Mouse (Mus musculus): ENCODE data around the gene Skap2.

The Skap2 gene

DNA sequence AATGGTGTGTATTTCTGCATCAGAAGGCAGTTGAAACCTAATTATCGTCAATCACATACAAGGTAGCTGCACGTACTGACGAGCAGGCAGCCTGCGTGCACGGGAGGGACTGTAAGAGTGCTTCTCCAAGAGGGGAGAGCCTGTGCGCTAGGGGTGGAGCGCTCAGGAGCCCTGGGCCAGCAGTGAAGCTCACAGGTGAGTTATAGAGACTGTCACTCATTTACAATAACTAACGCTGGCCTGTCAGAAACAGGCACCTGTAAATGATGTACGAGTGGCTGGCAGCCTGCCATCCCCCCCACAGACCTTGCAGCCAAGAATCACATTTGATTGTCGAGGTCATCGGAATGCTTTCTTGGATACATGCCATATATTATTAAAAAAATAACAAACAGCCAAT, 168.2 kb downstream of the Skap2 start:
- no peak for DNase-seq (ENCODE audit: low spot score in 2 of 2)

DNA sequence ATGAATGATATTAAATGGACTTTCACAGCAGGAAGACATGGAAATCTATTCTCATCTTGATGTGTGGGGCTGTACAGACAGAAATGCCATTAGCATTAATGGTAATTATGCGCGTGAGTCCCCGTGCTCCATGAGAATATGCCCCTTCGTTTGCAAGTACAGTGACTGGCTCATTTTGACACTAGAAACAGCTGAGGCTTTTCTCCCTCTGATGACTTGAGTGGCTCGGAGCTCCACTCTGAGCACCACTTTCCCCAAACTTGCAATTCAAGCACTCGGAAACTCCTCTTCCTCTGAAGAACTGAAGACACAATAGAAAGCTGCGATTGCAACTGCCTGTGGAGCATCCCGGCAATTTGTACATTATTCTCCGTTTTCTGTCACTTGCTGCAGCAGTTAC, 169.3 kb downstream of the Skap2 start:
- DNase-seq (ENCODE audit: low spot score in 2 of 2) = no peak

DNA sequence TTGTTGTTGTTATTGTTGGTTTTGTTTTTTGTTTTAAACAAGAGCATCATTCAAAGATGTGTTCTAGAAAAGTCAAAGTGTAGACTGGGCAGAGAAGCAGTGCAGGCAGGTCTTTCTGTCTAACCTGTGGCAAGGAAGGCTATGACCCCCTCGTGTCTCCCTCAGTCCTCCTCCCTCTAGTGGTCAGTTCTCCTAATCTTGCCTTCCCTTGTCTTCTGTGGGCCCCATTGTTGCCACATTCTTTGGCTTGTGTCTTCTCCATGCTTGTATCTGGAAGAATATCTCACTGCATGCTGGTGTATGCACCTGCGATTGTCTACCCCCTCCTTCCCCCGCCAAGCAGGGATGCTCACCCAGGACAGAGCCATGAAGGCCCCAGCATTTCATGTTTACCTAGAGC, 174.2 kb downstream of the Skap2 start:
- no peak for DNase-seq (ENCODE audit: low spot score in 2 of 2)

DNA sequence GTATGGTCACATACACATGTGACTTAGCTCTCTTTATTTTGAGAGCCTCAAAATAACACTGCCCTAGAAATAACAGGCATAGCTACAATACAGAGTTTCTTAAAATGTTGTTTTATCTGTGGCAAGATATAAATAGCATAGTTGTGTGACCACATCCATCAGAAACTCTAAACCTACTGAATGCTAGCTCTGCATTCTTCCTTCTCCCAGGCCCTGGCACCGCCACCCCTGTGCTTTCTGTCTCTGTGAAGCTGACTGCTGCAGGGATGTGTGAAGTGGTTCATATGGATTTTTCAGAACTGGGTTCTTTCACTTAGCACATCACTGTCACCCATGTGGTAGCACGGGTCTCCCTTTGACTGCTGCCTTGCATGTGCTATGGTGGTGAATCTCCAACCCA, 179.0 kb downstream of the Skap2 start:
- DNase-seq (ENCODE audit: low spot score in 2 of 2) = no peak

DNA sequence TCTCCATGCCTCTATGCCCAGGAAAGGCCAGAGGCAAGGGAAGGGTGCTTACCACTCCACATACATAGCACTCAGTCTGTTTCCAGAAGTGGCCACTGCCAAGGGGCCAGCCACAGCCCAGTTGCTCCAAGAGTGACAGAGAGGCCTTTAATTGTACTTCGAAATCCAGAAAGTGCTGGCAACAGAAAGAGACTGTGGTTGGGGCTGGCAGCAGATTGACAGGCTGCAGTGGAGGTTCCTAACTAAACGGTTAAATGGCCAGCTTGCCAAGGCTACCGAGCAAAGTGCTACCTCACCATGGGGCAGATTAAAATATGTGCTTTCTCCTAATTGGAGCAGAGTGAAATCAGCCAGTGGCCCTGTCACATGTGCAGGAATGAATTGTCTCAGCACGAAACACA, 186.7 kb downstream of the Skap2 start:
- no peak for DNase-seq (ENCODE audit: low spot score in 2 of 2)

DNA sequence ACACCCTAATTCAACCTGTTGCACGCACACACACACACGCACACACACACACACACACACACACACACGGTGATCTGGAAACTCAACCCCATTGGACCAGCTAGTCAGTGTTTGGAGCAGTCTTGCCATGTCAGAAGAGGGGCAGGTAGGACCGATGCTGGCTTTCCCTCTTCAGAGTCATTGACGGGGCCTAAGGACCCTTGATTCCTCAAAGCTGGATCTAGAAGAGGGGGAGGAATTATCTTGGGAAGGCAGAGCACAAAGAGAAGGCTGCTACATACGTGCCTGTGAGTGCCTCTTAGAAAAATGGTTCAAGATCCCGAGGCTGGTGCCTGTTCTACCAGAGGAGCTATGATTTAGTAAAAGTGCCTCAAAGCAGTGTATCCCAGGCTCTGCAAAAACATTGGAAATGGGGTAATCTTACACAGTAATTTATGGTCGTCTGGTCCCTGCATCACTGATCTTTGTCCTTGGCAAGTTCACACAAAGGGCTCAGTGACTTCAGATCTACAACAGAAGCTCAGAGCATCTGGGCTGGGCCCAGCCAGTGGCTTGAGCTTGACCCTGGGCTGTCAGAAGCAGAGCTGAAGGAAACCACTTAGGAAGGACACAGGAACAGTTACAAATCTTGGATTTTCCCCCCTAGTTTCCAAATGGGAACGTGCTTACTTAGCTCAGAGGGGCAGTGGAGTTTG, 188.1 kb downstream of the Skap2 start:
- DNase-seq (ENCODE audit: low spot score in 2 of 2) = no peak

DNA sequence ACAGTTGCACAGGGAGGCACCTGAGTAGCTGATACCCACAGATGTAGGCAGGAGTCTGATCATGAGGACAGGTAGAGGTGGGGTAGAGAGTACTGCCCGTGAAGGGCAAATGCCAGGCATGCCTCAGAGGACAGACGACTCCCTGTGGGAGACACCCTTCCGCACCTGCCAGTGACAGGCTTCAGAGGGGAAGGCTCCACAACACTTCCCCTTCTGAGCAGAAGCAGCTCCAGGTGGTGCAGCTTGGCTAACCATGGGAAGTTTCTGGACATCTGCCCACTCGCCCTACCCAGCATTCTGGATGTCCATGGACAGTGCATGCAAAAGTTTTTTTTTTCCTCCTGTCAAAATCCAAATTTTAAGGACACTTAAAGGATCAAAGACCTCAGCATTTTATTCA, 190.3 kb downstream of the Skap2 start:
- no peak for DNase-seq (ENCODE audit: low spot score in 2 of 2)

DNA sequence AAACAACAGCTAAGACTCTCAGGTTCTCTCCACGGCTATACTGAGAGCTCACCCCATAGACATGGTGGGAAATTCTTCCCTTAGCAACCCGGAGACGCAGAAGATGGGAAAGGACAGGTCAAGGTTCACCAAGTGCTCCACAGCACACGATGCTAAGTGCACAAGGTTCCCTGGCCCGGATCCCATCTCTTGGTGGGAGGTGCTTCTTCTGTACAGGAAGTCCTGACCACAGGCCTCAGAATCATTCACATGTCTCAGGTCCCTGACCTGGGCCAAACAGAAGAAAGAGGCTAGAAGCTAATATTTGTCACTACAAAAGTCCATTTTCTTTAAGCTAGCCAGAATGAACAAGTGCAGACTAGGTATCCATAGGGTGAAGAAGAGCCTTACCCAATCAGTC, 191.5 kb downstream of the Skap2 start:
- DNase-seq (ENCODE audit: low spot score in 2 of 2) = no peak

DNA sequence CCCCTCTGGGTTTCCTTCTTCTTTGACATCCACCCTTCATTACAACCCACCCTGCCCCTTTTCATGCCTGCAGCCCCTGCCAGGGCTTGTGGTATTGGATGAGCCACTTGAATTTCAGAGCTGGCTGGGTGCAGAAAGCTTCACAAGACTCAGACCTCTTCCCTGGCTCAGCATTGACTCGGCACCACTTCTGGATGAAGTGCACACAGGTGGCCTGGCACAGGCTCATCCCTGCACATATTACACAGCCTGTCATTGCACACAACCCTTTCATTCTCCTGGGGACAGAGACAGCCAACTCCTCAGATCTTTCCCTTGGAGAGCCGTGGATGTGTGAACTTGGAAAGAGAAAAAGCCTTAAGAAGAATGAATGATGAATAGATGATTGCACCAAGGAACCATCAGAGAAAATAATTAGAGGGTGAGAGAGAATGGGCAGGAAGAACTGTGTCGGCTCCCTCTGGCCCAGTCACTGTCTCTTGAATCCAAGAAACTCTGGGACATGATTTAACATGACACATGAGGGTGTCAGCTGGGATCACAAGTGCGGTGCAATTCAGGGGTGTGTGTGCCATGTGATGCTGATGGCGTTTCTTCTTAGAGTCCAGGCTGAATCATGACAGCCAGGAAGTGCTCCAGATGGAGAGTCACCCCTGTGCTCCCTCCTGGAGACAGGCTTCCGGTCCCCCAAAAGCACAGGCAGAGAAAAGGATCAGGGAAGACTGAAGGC, 195.3 kb downstream of the Skap2 start:
- no peak for DNase-seq (ENCODE audit: low spot score in 2 of 2)

DNA sequence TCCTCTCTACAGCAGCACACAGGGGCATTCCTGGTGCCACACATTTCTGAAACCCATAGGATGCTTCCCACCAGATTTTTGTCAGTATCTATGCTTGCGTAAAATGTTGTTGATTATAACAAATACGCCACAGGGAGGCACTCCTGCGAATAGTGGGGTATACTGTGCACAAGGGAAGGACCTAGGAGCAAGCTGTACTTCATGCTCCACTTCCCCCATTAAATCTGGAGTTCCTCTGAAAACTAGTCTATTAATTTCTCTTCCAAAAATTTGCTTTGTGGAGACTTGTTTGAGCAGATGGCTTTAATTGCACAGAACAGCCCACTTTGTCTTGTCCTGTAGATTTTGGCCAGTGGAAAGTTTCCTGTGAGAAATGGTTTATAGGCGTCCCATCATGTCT, 201.4 kb downstream of the Skap2 start:
- DNase-seq (ENCODE audit: low spot score in 2 of 2) = no peak

DNA sequence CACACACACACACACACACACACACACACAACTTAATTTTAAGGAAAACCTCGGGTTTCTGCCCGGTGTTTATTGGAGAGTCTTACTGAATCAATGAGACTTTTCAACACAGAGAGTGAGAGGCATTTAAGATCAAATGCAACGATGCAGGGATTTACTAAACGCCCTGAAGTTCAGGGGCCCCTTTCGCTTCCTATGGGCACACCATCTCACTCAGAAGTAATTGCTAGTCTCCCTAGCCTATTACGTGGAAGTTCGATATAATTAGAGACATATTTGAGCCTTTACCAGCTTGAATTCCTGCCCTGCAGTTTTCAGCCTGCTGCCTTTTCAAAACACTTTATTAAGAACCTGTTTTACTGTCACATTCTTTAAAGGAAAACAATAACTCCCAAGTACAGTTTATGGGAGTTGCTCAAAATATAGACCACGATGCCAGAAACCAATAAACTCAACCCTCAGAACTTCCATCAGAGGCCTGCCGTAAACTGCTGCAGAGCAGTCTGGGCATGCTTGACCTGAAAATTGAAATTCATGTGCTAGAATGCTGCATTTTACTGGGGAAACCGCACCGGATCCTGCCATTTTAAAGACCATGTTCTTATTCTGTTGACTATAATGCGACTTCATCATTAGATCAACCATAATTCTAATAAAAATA, 203.1 kb downstream of the Skap2 start:
- DNase-seq (ENCODE audit: low spot score in 2 of 2) = no peak

DNA sequence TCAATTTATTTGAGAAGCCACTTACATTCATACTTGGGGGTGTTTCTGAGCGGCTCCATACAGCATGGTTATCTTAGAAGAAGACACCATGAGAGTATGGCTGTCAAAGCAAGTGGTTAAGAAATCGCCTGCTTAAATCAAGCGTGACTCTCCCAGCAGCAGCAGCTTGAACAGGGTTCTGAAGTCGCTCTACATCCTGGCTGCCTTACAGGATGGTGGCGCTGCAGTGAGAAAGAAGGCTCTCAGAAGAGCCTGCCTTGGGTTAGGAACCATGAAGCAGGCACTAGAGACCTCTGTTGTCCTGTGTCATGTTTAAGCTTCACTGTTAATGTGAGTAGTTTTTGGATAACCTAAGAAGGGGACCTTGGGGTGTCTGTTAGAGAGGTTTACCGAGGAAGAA, 204.3 kb downstream of the Skap2 start:
- no peak for DNase-seq (ENCODE audit: low spot score in 2 of 2)
